In the genomic region with DNA sequence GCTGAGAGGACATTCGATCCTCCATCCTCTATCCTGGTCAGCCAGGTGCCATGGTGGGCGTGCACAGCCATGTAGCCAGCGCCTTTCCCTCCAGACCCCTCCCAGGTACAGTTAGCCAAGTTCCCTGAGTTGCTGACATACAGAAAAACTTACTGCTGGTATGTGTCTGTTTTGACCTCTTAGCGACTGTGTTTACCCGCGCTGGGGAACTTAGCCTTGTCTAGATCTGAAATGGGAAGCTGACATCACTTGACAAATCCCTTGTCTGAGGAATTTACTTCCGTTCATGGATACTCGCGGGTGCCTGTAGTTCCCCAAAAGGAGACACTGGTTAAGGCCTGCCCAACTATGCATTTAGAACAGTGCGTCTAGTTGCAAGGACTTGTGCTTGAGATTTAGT, we compare ENCODE assay signal across 8 mouse cellular contexts. TPM values are rescaled to one million over a fixed set of nuclear protein-coding genes. Genes with fewer than 3 reads are reported as not detected.
DNase-seq lines count a peak whose midpoint lies in the region; ATAC-seq lines count a peak whose summit lies in the region.

No protein-coding gene starts in this region.

- 0 out of 2 replicates have a peak overlapping the region, but pooled peaks have one; percentile 72 for H3K27ac ChIP-seq in embryonic facial prominence, embryonic 10.5 days (replicated peaks)
- H3K27ac ChIP-seq in limb, embryonic 10.5 days: no peak overlapping the region
- H3K27ac ChIP-seq in midbrain, embryonic 11.5 days (ENCODE audit: low read depth, low read length): no peak overlapping the region

- peaks cover 37% of the 10 kb centered on the region for H3K4me1 ChIP-seq in erythroblast, embryonic 14.5 days (ENCODE audit: control insufficient read depth)
- H3K4me1 ChIP-seq in embryonic facial prominence, embryonic 10.5 days: peaks cover 49% of the 10 kb centered on the region
- peaks cover 48% of the 10 kb centered on the region for H3K4me1 ChIP-seq in limb, embryonic 10.5 days
- peaks cover 23% of the 10 kb centered on the region for H3K4me1 ChIP-seq in midbrain, embryonic 11.5 days (ENCODE audit: control insufficient read depth, insufficient read depth, low read length)

- DNase-seq in embryonic facial prominence, embryonic 10.5 days (ENCODE audit: low spot score): no peak
- no peak for DNase-seq in limb, embryonic 10.5 days (ENCODE audit: low spot score)
- no peak for DNase-seq in midbrain, embryonic 11.5 days (ENCODE audit: low spot score, missing footprints)
- DNase-seq in adrenal gland, postnatal 25 days: no peak
- no peak for DNase-seq in ovary, postnatal 36 days (ENCODE audit: low spot score)

- H3K9ac ChIP-seq in midbrain, embryonic 11.5 days (ENCODE audit: low read length): no peak overlapping the region

- H3K4me2 ChIP-seq in midbrain, embryonic 11.5 days: peak overlapping the region; percentile 23; the same call in 1 of the 2 replicates

- peaks cover 6% of the 10 kb centered on the region; the same call in 1 of the 2 replicates for H3K9me3 ChIP-seq in erythroblast, embryonic 14.5 days (ENCODE audit: control insufficient read depth, low read length)
- H3K9me3 ChIP-seq in embryonic facial prominence, embryonic 10.5 days: no peaks in the 10 kb centered on the region
- H3K9me3 ChIP-seq in limb, embryonic 10.5 days (replicated peaks): no peaks in the 10 kb centered on the region
- H3K9me3 ChIP-seq in midbrain, embryonic 11.5 days (ENCODE audit: control insufficient read depth, low read length): no peaks in the 10 kb centered on the region

- H3K36me3 ChIP-seq in erythroblast, embryonic 14.5 days (ENCODE audit: control insufficient read depth): no peaks in the 10 kb centered on the region
- H3K36me3 ChIP-seq in embryonic facial prominence, embryonic 10.5 days (replicated peaks): no peaks in the 10 kb centered on the region
- H3K36me3 ChIP-seq in limb, embryonic 10.5 days: no peaks in the 10 kb centered on the region
- H3K36me3 ChIP-seq in midbrain, embryonic 11.5 days (ENCODE audit: control insufficient read depth, insufficient read depth, low read length): no peaks in the 10 kb centered on the region

- H3K27me3 ChIP-seq in erythroblast, embryonic 14.5 days (ENCODE audit: control insufficient read depth): peaks cover 63% of the 10 kb centered on the region
- H3K27me3 ChIP-seq in embryonic facial prominence, embryonic 10.5 days (replicated peaks; ENCODE audit: low read depth, poor library complexity, severe bottlenecking): peaks cover 76% of the 10 kb centered on the region
- H3K27me3 ChIP-seq in limb, embryonic 10.5 days (ENCODE audit: low read depth, poor library complexity, severe bottlenecking): peaks cover 76% of the 10 kb centered on the region
- peaks cover 55% of the 10 kb centered on the region for H3K27me3 ChIP-seq in midbrain, embryonic 11.5 days (ENCODE audit: control insufficient read depth, insufficient read depth, low read length)

- WGBS in embryonic facial prominence, embryonic 10.5 days: 28% methylated on average over 10 of the region's 10 CpGs
- WGBS in limb, embryonic 10.5 days: 33% methylated on average over 10 of the region's 10 CpGs
- WGBS in midbrain, embryonic 11.5 days: 30% methylated on average over 10 of the region's 10 CpGs

- no peak for ATAC-seq in erythroblast, adult 5-6 weeks (replicated peaks; ENCODE audit: low FRiP score, poor library complexity, severe bottlenecking)
- ATAC-seq in midbrain, embryonic 11.5 days (ENCODE audit: low FRiP score): no peak
- no peak for ATAC-seq in megakaryocyte-erythroid progenitor cell, adult 5-6 weeks (replicated peaks; ENCODE audit: low FRiP score, low TSS enrichment, poor library complexity, severe bottlenecking)

- peak overlapping the region; percentile 50 for H3K4me3 ChIP-seq in erythroblast, embryonic 14.5 days (replicated peaks)
- peak overlapping the region; percentile 55 for H3K4me3 ChIP-seq in embryonic facial prominence, embryonic 10.5 days
- H3K4me3 ChIP-seq in limb, embryonic 10.5 days: peak overlapping the region; percentile 48
- no peak overlapping the region for H3K4me3 ChIP-seq in midbrain, embryonic 11.5 days (ENCODE audit: low read depth, low read length)

RNA-seq across cellular contexts. Expression of a gene that starts 16.5 kb away (rescaled TPM):
- polyA plus RNA-seq in erythroblast, embryonic 14.5 days (2012): 0.10 and 0.17 TPM in 2 replicates
- total RNA-seq in erythroblast, adult 5-6 weeks (2015; ENCODE audit: low replicate concordance): 1.0 and 2.5 TPM in 2 replicates
- 1.3 TPM in 1 of 2 replicates, not detected in the other for total RNA-seq in erythroblast, adult 5-6 weeks (2017; ENCODE audit: low replicate concordance)
- polyA plus RNA-seq in embryonic facial prominence, embryonic 10.5 days (2016; fragmentation: Nextera tagmentation; extraction: Ambion mirVana): 4.5 and 4.7 TPM in 2 replicates
- polyA plus RNA-seq in limb, embryonic 10.5 days (2016; fragmentation: Nextera tagmentation; extraction: Ambion mirVana): 3.2 and 4.9 TPM in 2 replicates
- polyA plus RNA-seq in midbrain, embryonic 11.5 days (2014; fragmentation: Nextera tagmentation; extraction: Ambion mirVana): 2.7 TPM in 2 replicates
- total RNA-seq in adrenal gland, postnatal 25 days (2021): 17.1 and 20.2 TPM in 2 replicates
- 8.7 and 12.2 TPM in 2 replicates for total RNA-seq in megakaryocyte-erythroid progenitor cell, adult 5-6 weeks (2014; fragmentation: Nextera tagmentation)
- total RNA-seq in megakaryocyte-erythroid progenitor cell, adult 5-6 weeks (2017): 2.3 and 6.5 TPM in 2 replicates

RNA-seq across cellular contexts. Expression of a gene that starts 20.4 kb away (rescaled TPM):
- 0.04 and 0.08 TPM in 2 replicates for polyA plus RNA-seq in erythroblast, embryonic 14.5 days (2012)
- total RNA-seq in erythroblast, adult 5-6 weeks (2015; ENCODE audit: low replicate concordance): 0.38 and 2.3 TPM in 2 replicates
- 0.28 and 3.3 TPM in 2 replicates for total RNA-seq in erythroblast, adult 5-6 weeks (2017; ENCODE audit: low replicate concordance)
- polyA plus RNA-seq in embryonic facial prominence, embryonic 10.5 days (2016; fragmentation: Nextera tagmentation; extraction: Ambion mirVana): 1.9 and 2.3 TPM in 2 replicates
- 1.9 and 2.1 TPM in 2 replicates for polyA plus RNA-seq in limb, embryonic 10.5 days (2016; fragmentation: Nextera tagmentation; extraction: Ambion mirVana)
- 1.3 TPM in 2 replicates for polyA plus RNA-seq in midbrain, embryonic 11.5 days (2014; fragmentation: Nextera tagmentation; extraction: Ambion mirVana)
- total RNA-seq in adrenal gland, postnatal 25 days (2021): 12.2 and 12.9 TPM in 2 replicates
- total RNA-seq in megakaryocyte-erythroid progenitor cell, adult 5-6 weeks (2014; fragmentation: Nextera tagmentation): 17.4 and 20.5 TPM in 2 replicates
- total RNA-seq in megakaryocyte-erythroid progenitor cell, adult 5-6 weeks (2017): 8.2 and 8.3 TPM in 2 replicates

RNA-seq across cellular contexts. Expression of a gene that starts 23.7 kb away (rescaled TPM):
- polyA plus RNA-seq in erythroblast, embryonic 14.5 days (2012): 142 and 153 TPM in 2 replicates
- 105 and 125 TPM in 2 replicates for total RNA-seq in erythroblast, adult 5-6 weeks (2015; ENCODE audit: low replicate concordance)
- 58.0 and 68.8 TPM in 2 replicates for total RNA-seq in erythroblast, adult 5-6 weeks (2017; ENCODE audit: low replicate concordance)
- polyA plus RNA-seq in embryonic facial prominence, embryonic 10.5 days (2016; fragmentation: Nextera tagmentation; extraction: Ambion mirVana): 74.2 and 76.8 TPM in 2 replicates
- 54.8 and 56.9 TPM in 2 replicates for polyA plus RNA-seq in limb, embryonic 10.5 days (2016; fragmentation: Nextera tagmentation; extraction: Ambion mirVana)
- 84.9 and 86.8 TPM in 2 replicates for polyA plus RNA-seq in midbrain, embryonic 11.5 days (2014; fragmentation: Nextera tagmentation; extraction: Ambion mirVana)
- 189 and 195 TPM in 2 replicates for total RNA-seq in adrenal gland, postnatal 25 days (2021)
- 57.6 and 94.8 TPM in 2 replicates for total RNA-seq in megakaryocyte-erythroid progenitor cell, adult 5-6 weeks (2014; fragmentation: Nextera tagmentation)
- total RNA-seq in megakaryocyte-erythroid progenitor cell, adult 5-6 weeks (2017): 21.2 and 23.9 TPM in 2 replicates

RNA-seq across cellular contexts. Expression of a gene that starts 28.1 kb away (rescaled TPM):
- 7.7 and 8.4 TPM in 2 replicates for polyA plus RNA-seq in erythroblast, embryonic 14.5 days (2012)
- total RNA-seq in erythroblast, adult 5-6 weeks (2015; ENCODE audit: low replicate concordance): 10.0 and 19.8 TPM in 2 replicates
- total RNA-seq in erythroblast, adult 5-6 weeks (2017; ENCODE audit: low replicate concordance): 5.2 and 6.7 TPM in 2 replicates
- 108 and 117 TPM in 2 replicates for polyA plus RNA-seq in embryonic facial prominence, embryonic 10.5 days (2016; fragmentation: Nextera tagmentation; extraction: Ambion mirVana)
- polyA plus RNA-seq in limb, embryonic 10.5 days (2016; fragmentation: Nextera tagmentation; extraction: Ambion mirVana): 116 and 118 TPM in 2 replicates
- polyA plus RNA-seq in midbrain, embryonic 11.5 days (2014; fragmentation: Nextera tagmentation; extraction: Ambion mirVana): 96.3 and 97.0 TPM in 2 replicates
- 86.5 and 103 TPM in 2 replicates for total RNA-seq in adrenal gland, postnatal 25 days (2021)
- 79.8 and 89.1 TPM in 2 replicates for total RNA-seq in megakaryocyte-erythroid progenitor cell, adult 5-6 weeks (2014; fragmentation: Nextera tagmentation)
- 39.6 and 49.6 TPM in 2 replicates for total RNA-seq in megakaryocyte-erythroid progenitor cell, adult 5-6 weeks (2017)

RNA-seq across cellular contexts. Expression of a gene that starts 32.8 kb away (rescaled TPM):
- polyA plus RNA-seq in erythroblast, embryonic 14.5 days (2012): 14.5 and 18.2 TPM in 2 replicates
- total RNA-seq in erythroblast, adult 5-6 weeks (2015; ENCODE audit: low replicate concordance): 4.2 and 4.8 TPM in 2 replicates
- 4.3 and 7.0 TPM in 2 replicates for total RNA-seq in erythroblast, adult 5-6 weeks (2017; ENCODE audit: low replicate concordance)
- 2.9 TPM in 2 replicates for polyA plus RNA-seq in embryonic facial prominence, embryonic 10.5 days (2016; fragmentation: Nextera tagmentation; extraction: Ambion mirVana)
- polyA plus RNA-seq in limb, embryonic 10.5 days (2016; fragmentation: Nextera tagmentation; extraction: Ambion mirVana): 2.4 and 3.7 TPM in 2 replicates
- 0.82 and 1.1 TPM in 2 replicates for polyA plus RNA-seq in midbrain, embryonic 11.5 days (2014; fragmentation: Nextera tagmentation; extraction: Ambion mirVana)
- total RNA-seq in adrenal gland, postnatal 25 days (2021): 0.24 and 0.79 TPM in 2 replicates
- total RNA-seq in megakaryocyte-erythroid progenitor cell, adult 5-6 weeks (2014; fragmentation: Nextera tagmentation): 47.1 and 58.7 TPM in 2 replicates
- 24.8 and 36.3 TPM in 2 replicates for total RNA-seq in megakaryocyte-erythroid progenitor cell, adult 5-6 weeks (2017)
